Mouse (Mus musculus) lung, postnatal 0 days (tissue): ENCODE results near the gene Vill. TPM values are rescaled to one million over a fixed set of nuclear protein-coding genes. Genes with fewer than 3 reads are reported as not detected.

ENCODE experiments used
- ATAC-seq: fragments of 200-750 bp; cut with Nextera tagmentation; 2 replicates; pipeline ENCODE4 v1.8.0; 2017; ENCODE audit warnings: moderate library complexity
- DNase-seq: peaks from one replicate; pipeline ENCODE4 v3.0.0-alpha.2; 2016; ENCODE audit warnings: low spot score
- H3K27ac ChIP-seq: fragments of 300-500 bp; sonication (generic); 2 replicates; pipeline ENCODE4 v1.5.1; 2014; ENCODE audit warnings: antibody characterized with exemption, mild to moderate bottlenecking, low read length, mixed read lengths
- H3K27me3 ChIP-seq: fragments of 300-500 bp; sonication (generic); replicated peaks from 2 replicates; pipeline ENCODE4 v1.6.1; 2014; ENCODE audit warnings: low read length, mixed read lengths; ENCODE audit not compliant: insufficient read depth
- H3K36me3 ChIP-seq: fragments of 300-500 bp; sonication (generic); 2 replicates; pipeline ENCODE4 v1.6.1; 2014; ENCODE audit warnings: low read length, mixed read lengths; ENCODE audit not compliant: insufficient read depth
- H3K4me1 ChIP-seq: fragments of 300-500 bp; sonication (generic); 2 replicates; pipeline ENCODE4 v1.6.1; 2014; ENCODE audit warnings: antibody characterized with exemption, low read depth, low read length, mixed read lengths; ENCODE audit not compliant: insufficient read depth
- H3K4me2 ChIP-seq: fragments of 300-500 bp; sonication (generic); replicated peaks from 2 replicates; pipeline ENCODE4 v1.6.1; 2014; ENCODE audit warnings: low read depth, mild to moderate bottlenecking, low read length, moderate library complexity, mixed read lengths
- H3K4me3 ChIP-seq: fragments of 300-500 bp; sonication (generic); 2 replicates; pipeline ENCODE4 v1.5.1; 2014; ENCODE audit warnings: low read depth, low read length
- H3K9ac ChIP-seq: fragments of 300-500 bp; sonication (generic); replicated peaks from 2 replicates; pipeline ENCODE4 v1.6.1; 2014; ENCODE audit warnings: low read depth, mild to moderate bottlenecking
- H3K9me3 ChIP-seq: fragments of 300-500 bp; sonication (generic); 2 replicates; pipeline ENCODE4 v1.6.1; 2016; ENCODE audit warnings: low read length, mixed read lengths
- CTCF ChIP-seq: IDR thresholded peaks from 2 replicates; pipeline ENCODE4 v1.5.1; 2016; ENCODE audit warnings: antibody characterized with exemption, mild to moderate bottlenecking
- EP300 ChIP-seq: IDR thresholded peaks from 2 replicates; pipeline ENCODE4 v1.6.1; 2016; ENCODE audit warnings: antibody characterized with exemption, mild to moderate bottlenecking, control low read depth
- WGBS: fragments of 180-500 bp; shearing (Covaris S2); extraction: QIAGEN DNeasy Blood & Tissue Kit; methylation state at CpG from one replicate; pipeline ENCODE4 v1.1.7; 2014; 5-methylcytosine and 5-hydroxymethylcytosine counted together
- polyA plus RNA-seq: library from polyadenylated mRNA; unstranded; fragments of >200 nt; fragmentation: Nextera tagmentation; extraction: Ambion mirVana; gene quantifications from 2 replicates; pipeline ENCODE4 v1.2.1, GENCODE M21; 2015

The Vill gene
- polyA plus RNA-seq, 1 experiment from 2014 or later: 16.6 TPM

- WGBS: 34% methylated on average over 7 of the region's 7 CpGs
- H3K9me3 ChIP-seq: no peaks in the 10 kb centered on the region
- peak overlapping the region; percentile 81 for H3K27ac ChIP-seq
- H3K4me2 ChIP-seq: no peak overlapping the region
- H3K27me3 ChIP-seq: no peaks in the 10 kb centered on the region
- no peak overlapping the region for H3K9ac ChIP-seq
- 0 out of 2 replicates have a peak, but pooled peaks have one; percentile 32 for ATAC-seq
- peaks cover 30% of the 10 kb centered on the region; the same call in 1 of the 2 replicates for H3K4me1 ChIP-seq
- no peak for TF ChIP-seq CTCF
- peak; percentile 50; the same call in 1 of the 2 replicates for TF ChIP-seq EP300
- peaks cover 6% of the 10 kb centered on the region; the same call in 1 of the 2 replicates for H3K36me3 ChIP-seq
- peak; percentile 68 for DNase-seq
- H3K4me3 ChIP-seq: no peak overlapping the region
Measured at GRCm38 (mm10) chr9:119008871-119009270, 43.7 kb upstream of the Vill start.

GRCm38 (mm10) chr9:119010156-119010710 is 42.3 kb upstream of the Vill start:
- WGBS: 61% methylated on average over 13 of the region's 13 CpGs
- no peak overlapping the region for H3K4me2 ChIP-seq
- no peaks in the 10 kb centered on the region for H3K27me3 ChIP-seq
- H3K9me3 ChIP-seq: no peaks in the 10 kb centered on the region
- H3K36me3 ChIP-seq: peaks cover 19% of the 10 kb centered on the region; the same call in 1 of the 2 replicates
- DNase-seq (peak; percentile 75), ATAC-seq (peak; percentile 86)
- H3K9ac ChIP-seq: no peak overlapping the region
- peaks cover 18% of the 10 kb centered on the region; the same call in 1 of the 2 replicates for H3K4me1 ChIP-seq
- TF ChIP-seq CTCF (no peak), EP300 (peak; percentile 90)
- peak overlapping the region; percentile 81 for H3K27ac ChIP-seq
- H3K4me3 ChIP-seq: no peak overlapping the region

GRCm38 (mm10) chr9:119016785-119017507 is 35.6 kb upstream of the Vill start:
- ATAC-seq: no peak
- H3K27ac ChIP-seq: no peak overlapping the region
- H3K27me3 ChIP-seq: no peaks in the 10 kb centered on the region
- TF ChIP-seq CTCF: no peak
- no peak for TF ChIP-seq EP300
- no peak overlapping the region for H3K9ac ChIP-seq
- H3K9me3 ChIP-seq: no peaks in the 10 kb centered on the region
- H3K4me2 ChIP-seq: no peak overlapping the region
- H3K4me3 ChIP-seq: no peak overlapping the region
- 72% methylated on average over 7 of the region's 7 CpGs for WGBS
- DNase-seq: no peak
- no peaks in the 10 kb centered on the region for H3K4me1 ChIP-seq
- peaks cover 37% of the 10 kb centered on the region for H3K36me3 ChIP-seq

GRCm38 (mm10) chr9:119021731-119022130 is 30.8 kb upstream of the Vill start:
- Histone ChIP-seq H3K4me1 (no peaks in the 10 kb centered on the region; the same call in 1 of the 2 replicates), H3K9me3 (no peaks in the 10 kb centered on the region), H3K4me3 (no peak overlapping the region), H3K27ac (no peak overlapping the region), H3K9ac (no peak overlapping the region), H3K27me3 (no peaks in the 10 kb centered on the region), H3K4me2 (no peak overlapping the region), H3K36me3 (peaks cover 21% of the 10 kb centered on the region)
- 76% methylated on average over 7 of the region's 7 CpGs for WGBS
- TF ChIP-seq EP300: no peak
- no peak for TF ChIP-seq CTCF
- ATAC-seq: no peak
- no peak for DNase-seq

GRCm38 (mm10) chr9:119025263-119025662 is 27.3 kb upstream of the Vill start:
- no peaks in the 10 kb centered on the region for H3K27me3 ChIP-seq
- no peak overlapping the region for H3K4me3 ChIP-seq
- H3K4me1 ChIP-seq: no peaks in the 10 kb centered on the region; the same call in 1 of the 2 replicates
- DNase-seq (no peak), ATAC-seq (no peak)
- H3K27ac ChIP-seq: no peak overlapping the region
- H3K4me2 ChIP-seq: no peak overlapping the region
- H3K9me3 ChIP-seq: no peaks in the 10 kb centered on the region
- TF ChIP-seq CTCF (peak; percentile 21; the same call in 1 of the 2 replicates), EP300 (no peak)
- 58% methylated on average over 6 of the region's 6 CpGs for WGBS
- H3K9ac ChIP-seq: no peak overlapping the region
- H3K36me3 ChIP-seq: peaks cover 24% of the 10 kb centered on the region; the same call in 1 of the 2 replicates

- no peaks in the 10 kb centered on the region for H3K27me3 ChIP-seq
- no peaks in the 10 kb centered on the region; the same call in 1 of the 2 replicates for H3K4me1 ChIP-seq
- H3K4me2 ChIP-seq: no peak overlapping the region
- WGBS: 71% methylated on average over 7 of the region's 7 CpGs
- peaks cover 21% of the 10 kb centered on the region; the same call in 1 of the 2 replicates for H3K36me3 ChIP-seq
- no peak for TF ChIP-seq EP300
- peak; percentile 30 for TF ChIP-seq CTCF
- ATAC-seq: peak; percentile 50
- no peak overlapping the region for H3K9ac ChIP-seq
- no peak overlapping the region for H3K27ac ChIP-seq
- DNase-seq: peak; percentile 56
- H3K9me3 ChIP-seq: no peaks in the 10 kb centered on the region
- H3K4me3 ChIP-seq: no peak overlapping the region
Measured at GRCm38 (mm10) chr9:119025832-119026331, 26.7 kb upstream of the Vill start.
